Mouse (Mus musculus) frontal cortex, adult (tissue): ENCODE data around the gene Tepsin.

ENCODE experiments used
- ATAC-seq: cut with Nextera tagmentation; 2 replicates; pipeline ENCODE4 v1.9.2; 2017; ENCODE audit warnings: mild to moderate bottlenecking, moderate library complexity, mixed read lengths; ENCODE audit not compliant: low TSS enrichment

Tepsin gene

GRCm38 (mm10) chr11:120064668-120065040, 33.9 kb downstream of the Tepsin start:
- ATAC-seq = no peak

- ATAC-seq = no peak
Measured at GRCm38 (mm10) chr11:120064006-120064667, 34.4 kb downstream of the Tepsin start.

- ATAC-seq = no peak
Measured at GRCm38 (mm10) chr11:120063326-120063725, 35.2 kb downstream of the Tepsin start.

- no peak for ATAC-seq
Measured at GRCm38 (mm10) chr11:120060634-120061033, 37.9 kb downstream of the Tepsin start.

- ATAC-seq = no peak
Measured at GRCm38 (mm10) chr11:120055953-120056732, 42.4 kb downstream of the Tepsin start.

GRCm38 (mm10) chr11:120053846-120054245, 44.7 kb downstream of the Tepsin start:
- no peak for ATAC-seq

GRCm38 (mm10) chr11:120052274-120052673, 46.3 kb downstream of the Tepsin start:
- ATAC-seq = no peak

GRCm38 (mm10) chr11:120051124-120051811, 47.3 kb downstream of the Tepsin start:
- 0 out of 2 replicates have a peak, but pooled peaks have one; percentile 18 for ATAC-seq

- no peak for ATAC-seq
Measured at GRCm38 (mm10) chr11:120049067-120049466, 49.5 kb downstream of the Tepsin start.

GRCm38 (mm10) chr11:120048252-120048556, 50.3 kb downstream of the Tepsin start:
- ATAC-seq = peak; percentile 57

- ATAC-seq = no peak
Measured at GRCm38 (mm10) chr11:120047531-120048251, 50.8 kb downstream of the Tepsin start.

GRCm38 (mm10) chr11:120046553-120047191, 51.9 kb downstream of the Tepsin start, which contains the start of gene Aatk:
Gene Aatk (minus strand): TSS chr11:120047167.
- no peak; the same call in 1 of the 2 replicates for ATAC-seq

GRCm38 (mm10) chr11:120045839-120046552, 52.5 kb downstream of the Tepsin start:
- no peak for ATAC-seq

- ATAC-seq = no peak
Measured at GRCm38 (mm10) chr11:120045341-120045740, 53.2 kb downstream of the Tepsin start.

- no peak for ATAC-seq
Measured at GRCm38 (mm10) chr11:120042141-120042838, 56.2 kb downstream of the Tepsin start.

- peak; percentile 21; the same call in 1 of the 2 replicates for ATAC-seq
Measured at GRCm38 (mm10) chr11:120041191-120042123, 57.1 kb downstream of the Tepsin start.
